8 mouse cellular contexts compared by ENCODE assay signal in the genomic region with DNA sequence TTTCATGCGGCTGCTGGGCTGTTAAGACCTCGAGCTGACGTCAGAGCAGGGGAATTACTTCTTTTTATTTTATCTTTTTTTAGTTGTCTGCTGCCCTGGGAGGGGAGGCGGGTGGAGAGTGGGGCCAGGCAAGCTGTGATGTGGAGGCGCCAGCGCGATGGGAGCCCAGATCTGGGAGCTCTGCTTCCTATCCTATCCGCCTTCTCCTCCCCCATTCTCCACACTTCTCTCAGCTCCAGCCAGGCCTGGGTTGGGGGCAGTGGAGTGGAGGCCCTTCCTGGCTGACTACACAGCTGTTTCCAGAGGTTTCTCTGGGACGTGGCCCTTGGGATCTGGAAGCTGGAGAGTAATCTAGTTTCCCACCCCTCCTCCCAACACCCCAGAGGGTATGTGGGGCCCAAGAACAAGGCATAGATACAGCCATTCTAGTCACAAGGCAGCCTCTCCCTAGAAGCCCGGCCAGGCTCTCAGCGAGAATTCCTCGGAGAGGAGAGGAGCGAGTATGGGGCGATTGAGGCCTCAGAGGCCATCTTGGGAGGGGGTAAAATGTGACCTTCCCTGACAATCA. TPM values are rescaled to one million over a fixed set of nuclear protein-coding genes. Genes with fewer than 3 reads are reported as not detected.
DNase-seq lines count a peak whose midpoint lies in the region; ATAC-seq lines count a peak whose summit lies in the region.

No protein-coding gene starts in this region.

- H3K36me3 ChIP-seq in hindbrain, embryonic 15.5 days, result no peaks in the 10 kb centered on the region
- H3K36me3 ChIP-seq in macrophage (ENCODE audit: inconsistent target), result no peaks in the 10 kb centered on the region
- H3K36me3 ChIP-seq in stomach, embryonic 14.5 days (ENCODE audit: control insufficient read depth, insufficient read depth, low read length), result no peaks in the 10 kb centered on the region

- peak overlapping the region; percentile 100 for H3K9ac ChIP-seq in hindbrain, embryonic 15.5 days
- H3K9ac ChIP-seq in stomach, embryonic 14.5 days (replicated peaks; ENCODE audit: low read depth, low read length), result peak overlapping the region; percentile 99

- H3K27me3 ChIP-seq in hindbrain, embryonic 15.5 days, result no peaks in the 10 kb centered on the region
- no peaks in the 10 kb centered on the region for H3K27me3 ChIP-seq in stomach, embryonic 14.5 days (ENCODE audit: control insufficient read depth, insufficient read depth, low read length)

- peak overlapping the region; percentile 85 for H3K4me2 ChIP-seq in hindbrain, embryonic 15.5 days
- peak overlapping the region; percentile 57 for H3K4me2 ChIP-seq in stomach, embryonic 14.5 days (replicated peaks; ENCODE audit: low read depth, low read length)

- H3K4me1 ChIP-seq in hindbrain, embryonic 15.5 days (replicated peaks), result peaks cover 56% of the 10 kb centered on the region
- H3K4me1 ChIP-seq in stomach, embryonic 14.5 days (ENCODE audit: control insufficient read depth, insufficient read depth, low read length), result peaks cover 53% of the 10 kb centered on the region

- no peaks in the 10 kb centered on the region for H3K9me3 ChIP-seq in hindbrain, embryonic 15.5 days
- H3K9me3 ChIP-seq in stomach, embryonic 14.5 days (ENCODE audit: control insufficient read depth, low read depth, low read length), result no peaks in the 10 kb centered on the region

- under 1% methylated on average over 14 of the region's 14 CpGs for WGBS in hindbrain, embryonic 15.5 days
- 14% methylated on average over 14 of the region's 14 CpGs for WGBS in macrophage (ENCODE audit: missing documents)
- 1% methylated on average over 14 of the region's 14 CpGs for WGBS in stomach, embryonic 14.5 days

- H3K27ac ChIP-seq in hindbrain, embryonic 15.5 days (replicated peaks), result peak overlapping the region; percentile 89
- peak overlapping the region; percentile 25 for H3K27ac ChIP-seq in macrophage
- peak overlapping the region; percentile 99 for H3K27ac ChIP-seq in stomach, embryonic 14.5 days (ENCODE audit: low read length)

- peaks cover 54% of the 10 kb centered on the region for H3K79me2 ChIP-seq in macrophage (ENCODE audit: inconsistent target)

- peak; percentile 42; the same call in 1 of the 2 replicates for ATAC-seq in hindbrain, embryonic 15.5 days (ENCODE audit: low FRiP score, low read depth)
- ATAC-seq in stomach, embryonic 14.5 days (ENCODE audit: insufficient number of reproducible peaks, insufficient read depth, low FRiP score, low read depth), result peak; percentile 51; the same call in 1 of the 2 replicates

- H3K4me3 ChIP-seq in hindbrain, embryonic 15.5 days, result peak overlapping the region; percentile 93
- H3K4me3 ChIP-seq in macrophage (ENCODE audit: inconsistent target), result peak overlapping the region; percentile 42
- H3K4me3 ChIP-seq in stomach, embryonic 14.5 days (ENCODE audit: low read depth, low read length), result peak overlapping the region; percentile 75

- peak; percentile 82 for DNase-seq in embryo, embryonic 10 days (ENCODE audit: low spot score)
- DNase-seq in embryo, embryonic 10.5 days (ENCODE audit: low spot score), result no peak
- peak; percentile 37 to 48 for DNase-seq in cerebellum, adult 18-20 months
- peak; percentile 38 for DNase-seq in gastrocnemius, adult 18-20 months (ENCODE audit: low spot score)
- peak; percentile 71 to 87 for DNase-seq in left cerebral cortex, adult 18-20 months (ENCODE audit: low spot score in 2 of 2)

RNA-seq across cellular contexts. Expression of gene Rai1, which starts 1.8 kb away (rescaled TPM):
- 10 to 100 TPM; 16.6 to 17.3 TPM for total RNA-seq in gastrocnemius, adult 18-20 months (2021)
- 32.5 and 33.2 TPM in 2 replicates for polyA plus RNA-seq in hindbrain, embryonic 15.5 days (2015; fragmentation: Nextera tagmentation; extraction: Ambion mirVana)
- 10 to 100 TPM; 74.0 to 76.1 TPM for total RNA-seq in left cerebral cortex, adult 18-20 months (2021)
- 100 to 1,000 TPM in 1 of 26 experiments, 10 to 100 TPM in 25; 31.4 to 101 (median 64.9) TPM for total RNA-seq in macrophage (2018; cell fraction: chromatin; rRNA removed)
- 10 to 100 TPM in 13 of 26 experiments, 1 to 10 TPM in 13; 5.1 to 17.0 (median 10.1) TPM for total RNA-seq in macrophage (2018; cell fraction: cytosol; rRNA removed)
- total RNA-seq in macrophage (2018; cell fraction: nucleus; rRNA removed), result 10 to 100 TPM; 15.6 to 76.1 (median 39.9) TPM
- 10.5 to 12.9 TPM (median 11.0 TPM) in 3 replicates for polyA plus RNA-seq in macrophage (2018)
- 29.1 and 30.6 TPM in 2 replicates for polyA plus RNA-seq in stomach, embryonic 14.5 days (2014; fragmentation: Nextera tagmentation; extraction: Ambion mirVana)

Comparison
In these comparisons a context has a peak if more than half of its experiments do, and no peak if none do; other contexts are left out.
1. H3K27ac ChIP-seq: peak in every context shown above with its lines; median percentile 99 in stomach, embryonic 14.5 days; 89 in hindbrain, embryonic 15.5 days; 25 in macrophage.
2. H3K4me3 ChIP-seq: peak in every context shown above with its lines; median percentile 93 in hindbrain, embryonic 15.5 days; 75 in stomach, embryonic 14.5 days; 42 in macrophage.